ENCODE assay signal across 8 mouse cellular contexts in the genomic region with DNA sequence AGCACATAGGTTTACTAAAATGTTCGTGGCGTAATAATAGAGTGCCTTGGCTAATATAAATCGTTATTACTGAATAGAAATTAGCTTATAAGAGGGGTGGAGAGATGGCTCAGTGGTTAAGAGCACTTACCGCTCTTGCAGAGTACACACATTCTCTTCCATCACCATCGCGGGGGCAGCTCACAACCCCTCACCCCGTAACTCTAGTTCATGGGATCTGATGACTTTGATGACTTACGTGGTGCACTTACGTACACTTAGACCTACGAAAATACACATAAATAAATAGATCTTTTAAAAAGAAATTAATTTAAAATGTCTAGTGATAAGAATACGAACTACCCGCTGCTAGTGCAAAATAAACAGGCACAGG. TPM values are rescaled to one million over a fixed set of nuclear protein-coding genes. Genes with fewer than 3 reads are reported as not detected.
DNase-seq lines count a peak whose midpoint lies in the region; ATAC-seq and TF ChIP-seq lines count a peak whose summit lies in the region.

No protein-coding gene starts in this region.

- peak; percentile 16 for DNase-seq in kidney, adult 11 months
- no peak for DNase-seq in kidney, postnatal 25 days
- no peak for DNase-seq in midbrain, postnatal 0 days (ENCODE audit: low spot score)
- no peak for DNase-seq in gastrocnemius, postnatal 14 days
- no peak for DNase-seq in natural killer cell, adult 2 months (ENCODE audit: low spot score in 2 of 2)

- no peaks in the 10 kb centered on the region for H3K4me1 ChIP-seq in bone marrow, adult 2 months (ENCODE audit: control insufficient read depth, insufficient read depth, low read length)
- H3K4me1 ChIP-seq in embryonic facial prominence, embryonic 15.5 days = no peaks in the 10 kb centered on the region
- 0 out of 2 replicates have a peak, but pooled peaks cover 3% of the 10 kb centered on the region for H3K4me1 ChIP-seq in kidney, embryonic 14.5 days (ENCODE audit: control insufficient read depth, insufficient read depth, low read length)
- H3K4me1 ChIP-seq in midbrain, postnatal 0 days (ENCODE audit: insufficient read depth, low read length) = no peaks in the 10 kb centered on the region

- no peak overlapping the region for H3K27ac ChIP-seq in bone marrow, adult 2 months (ENCODE audit: control insufficient read depth, insufficient read depth, low read depth, low read length, poor library complexity)
- no peak overlapping the region for H3K27ac ChIP-seq in embryonic facial prominence, embryonic 15.5 days (replicated peaks)
- no peak overlapping the region for H3K27ac ChIP-seq in kidney, embryonic 14.5 days (ENCODE audit: low read depth, low read length)
- peak overlapping the region; percentile 96; the same call in 1 of the 2 replicates for H3K27ac ChIP-seq in midbrain, postnatal 0 days (ENCODE audit: low read depth, low read length)

- TF ChIP-seq CTCF in bone marrow, adult 2 months (IDR thresholded peaks at IDR 0.05; ENCODE audit: control insufficient read depth, insufficient read depth, low read length) = no peak
- TF ChIP-seq CTCF in midbrain, postnatal 0 days (IDR thresholded peaks at IDR 0.05) = no peak

- WGBS in bone marrow, adult 2 months = 48% methylated on average over 12 of the region's 12 CpGs
- WGBS in embryonic facial prominence, embryonic 15.5 days = 46% methylated on average over 12 of the region's 12 CpGs
- WGBS in kidney, embryonic 14.5 days = 42% methylated on average over 12 of the region's 12 CpGs
- WGBS in midbrain, postnatal 0 days = 40% methylated on average over 12 of the region's 12 CpGs

- peak overlapping the region; percentile 56 for H3K4me2 ChIP-seq in embryonic facial prominence, embryonic 15.5 days (replicated peaks)
- peak overlapping the region; percentile 53 for H3K4me2 ChIP-seq in kidney, embryonic 14.5 days (replicated peaks; ENCODE audit: low read depth, low read length)
- peak overlapping the region; percentile 54 for H3K4me2 ChIP-seq in midbrain, postnatal 0 days (ENCODE audit: low read depth, low read length, poor library complexity, severe bottlenecking)

- no peaks in the 10 kb centered on the region for H3K9me3 ChIP-seq in embryonic facial prominence, embryonic 15.5 days (replicated peaks)
- H3K9me3 ChIP-seq in kidney, embryonic 14.5 days (ENCODE audit: control insufficient read depth, low read length) = no peaks in the 10 kb centered on the region
- no peaks in the 10 kb centered on the region for H3K9me3 ChIP-seq in midbrain, postnatal 0 days (ENCODE audit: low read length)

- intact Hi-C loops in gastrocnemius, postnatal 14 days (cut with DNase I; ENCODE audit: low total_unique reads) = loop anchor here (5.0 kb wide), 1 partner anchor 38 kb away; a partner anchor contains a TSS

- H3K9ac ChIP-seq in embryonic facial prominence, embryonic 15.5 days = no peak overlapping the region
- no peak overlapping the region; the same call in 1 of the 2 replicates for H3K9ac ChIP-seq in kidney, embryonic 14.5 days (ENCODE audit: low read depth, low read length)
- H3K9ac ChIP-seq in midbrain, postnatal 0 days (replicated peaks; ENCODE audit: low read length, poor library complexity, severe bottlenecking) = 0 out of 2 replicates have a peak overlapping the region, but pooled peaks have one; percentile 26

- H3K27me3 ChIP-seq in embryonic facial prominence, embryonic 15.5 days = no peaks in the 10 kb centered on the region
- H3K27me3 ChIP-seq in kidney, embryonic 14.5 days (ENCODE audit: control insufficient read depth, insufficient read depth, low read length) = no peaks in the 10 kb centered on the region
- H3K27me3 ChIP-seq in midbrain, postnatal 0 days (ENCODE audit: insufficient read depth, low read length) = no peaks in the 10 kb centered on the region

- H3K36me3 ChIP-seq in embryonic facial prominence, embryonic 15.5 days = no peaks in the 10 kb centered on the region
- no peaks in the 10 kb centered on the region for H3K36me3 ChIP-seq in kidney, embryonic 14.5 days (ENCODE audit: control insufficient read depth, insufficient read depth, low read length)
- no peaks in the 10 kb centered on the region for H3K36me3 ChIP-seq in midbrain, postnatal 0 days (ENCODE audit: insufficient read depth, low read length)

- ATAC-seq in embryonic facial prominence, embryonic 15.5 days (ENCODE audit: insufficient number of reproducible peaks, low FRiP score, low TSS enrichment, low read depth) = no peak
- ATAC-seq in kidney, embryonic 14.5 days (ENCODE audit: low FRiP score, low TSS enrichment) = no peak
- no peak for ATAC-seq in midbrain, postnatal 0 days (ENCODE audit: low FRiP score)

- TF ChIP-seq POLR2A in bone marrow, adult 2 months (IDR thresholded peaks at IDR 0.05; ENCODE audit: borderline replicate concordance, control insufficient read depth, low read depth, low read length) = no peak

- H3K4me3 ChIP-seq in bone marrow, adult 2 months (replicated peaks; ENCODE audit: control insufficient read depth, low read depth, low read length) = peak overlapping the region; percentile 26
- peak overlapping the region; percentile 77 for H3K4me3 ChIP-seq in embryonic facial prominence, embryonic 15.5 days (replicated peaks)
- H3K4me3 ChIP-seq in kidney, embryonic 14.5 days (ENCODE audit: low read length) = peak overlapping the region; percentile 55
- H3K4me3 ChIP-seq in midbrain, postnatal 0 days (ENCODE audit: low read depth, low read length) = peak overlapping the region; percentile 43

RNA-seq across cellular contexts. Expression of a gene that starts 0.8 kb away (rescaled TPM):
- 2.4 and 5.7 TPM in 2 replicates for polyA plus RNA-seq in bone marrow, adult 2 months (2011; ENCODE audit: insufficient read depth, insufficient read length, low replicate concordance, missing spikeins)
- polyA plus RNA-seq in embryonic facial prominence, embryonic 15.5 days (2015; fragmentation: Nextera tagmentation; extraction: Ambion mirVana) = 1.8 TPM in 2 replicates
- 1.6 TPM in 2 replicates for polyA plus RNA-seq in kidney, embryonic 14.5 days (2014; fragmentation: Nextera tagmentation; extraction: Ambion mirVana)
- 0.22 and 0.94 TPM in 2 replicates for total RNA-seq in midbrain, postnatal 0 days (2014; rRNA removed)
- 0.97 and 1.1 TPM in 2 replicates for polyA plus RNA-seq in midbrain, postnatal 0 days (2015; fragmentation: Nextera tagmentation; extraction: Ambion mirVana)
- 1 to 10 TPM; 2.5 to 3.2 TPM for total RNA-seq in gastrocnemius, postnatal 14 days (2021)

RNA-seq across cellular contexts. Expression of a gene that starts 37.8 kb away (rescaled TPM):
- polyA plus RNA-seq in bone marrow, adult 2 months (2011; ENCODE audit: insufficient read depth, insufficient read length, low replicate concordance, missing spikeins) = 15.7 and 39.6 TPM in 2 replicates
- 43.1 and 44.9 TPM in 2 replicates for polyA plus RNA-seq in embryonic facial prominence, embryonic 15.5 days (2015; fragmentation: Nextera tagmentation; extraction: Ambion mirVana)
- 54.2 and 54.5 TPM in 2 replicates for polyA plus RNA-seq in kidney, embryonic 14.5 days (2014; fragmentation: Nextera tagmentation; extraction: Ambion mirVana)
- total RNA-seq in midbrain, postnatal 0 days (2014; rRNA removed) = 48.9 and 53.6 TPM in 2 replicates
- polyA plus RNA-seq in midbrain, postnatal 0 days (2015; fragmentation: Nextera tagmentation; extraction: Ambion mirVana) = 48.1 and 49.9 TPM in 2 replicates
- total RNA-seq in gastrocnemius, postnatal 14 days (2021) = 10 to 100 TPM; 12.6 to 15.6 TPM

Comparison
In these comparisons a context has a peak if more than half of its experiments do, and no peak if none do; other contexts are left out.
1. H3K4me3 ChIP-seq: peak in every context shown above with its lines; median percentile 77 in embryonic facial prominence, embryonic 15.5 days; 55 in kidney, embryonic 14.5 days; 43 in midbrain, postnatal 0 days; 26 in bone marrow, adult 2 months.